Mouse (Mus musculus) MEL-GATA-1-ER (cell line): Measurements from ENCODE around the gene Inha.

Experiments used
- DNase-seq: peaks from one replicate; pipeline ENCODE4 v3.0.0-alpha.2; 2012; ENCODE audit warnings: low read depth; ENCODE audit errors: extremely low read depth

Gene Inha

DNA sequence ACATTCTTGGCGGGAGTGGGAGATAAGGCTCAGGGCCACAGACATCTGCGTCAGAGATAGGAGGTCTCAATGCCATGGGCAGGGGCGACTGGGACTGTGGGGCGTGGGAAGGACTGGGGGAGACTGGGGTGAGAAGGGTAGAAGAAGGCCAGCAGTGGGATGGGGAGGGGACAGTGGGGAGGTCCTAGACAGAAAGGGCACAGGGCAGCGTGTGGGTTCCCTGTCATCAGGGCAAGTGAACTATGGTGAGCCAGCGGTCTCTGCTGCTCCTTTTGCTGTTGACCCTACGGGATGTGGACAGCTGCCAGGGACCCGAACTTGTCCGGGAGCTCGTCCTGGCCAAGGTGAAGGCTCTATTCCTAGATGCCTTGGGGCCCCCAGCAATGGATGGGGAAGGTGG lies at the start of gene Inha:
Gene Inha (plus strand): TSS at position 72 of the 400 bp plus-strand sequence.
- DNase-seq, result no peak

DNA sequence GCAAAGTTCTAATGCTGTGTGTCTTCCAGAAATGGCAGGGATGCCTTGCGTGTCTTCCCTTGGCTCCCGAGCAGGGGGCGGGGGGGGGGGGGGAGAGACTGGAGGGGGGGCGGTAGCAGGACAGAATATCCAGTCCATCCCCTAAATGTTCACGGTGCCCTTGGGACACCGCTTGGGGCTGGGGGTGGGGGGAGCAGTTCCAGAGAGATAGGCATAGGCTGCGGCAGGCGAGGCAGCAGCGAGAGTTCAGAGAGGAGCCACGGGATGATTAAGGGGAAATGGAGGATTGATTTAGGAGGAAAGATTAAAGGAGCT lies 49.2 kb upstream of the Inha start:
- DNase-seq, result no peak

DNA sequence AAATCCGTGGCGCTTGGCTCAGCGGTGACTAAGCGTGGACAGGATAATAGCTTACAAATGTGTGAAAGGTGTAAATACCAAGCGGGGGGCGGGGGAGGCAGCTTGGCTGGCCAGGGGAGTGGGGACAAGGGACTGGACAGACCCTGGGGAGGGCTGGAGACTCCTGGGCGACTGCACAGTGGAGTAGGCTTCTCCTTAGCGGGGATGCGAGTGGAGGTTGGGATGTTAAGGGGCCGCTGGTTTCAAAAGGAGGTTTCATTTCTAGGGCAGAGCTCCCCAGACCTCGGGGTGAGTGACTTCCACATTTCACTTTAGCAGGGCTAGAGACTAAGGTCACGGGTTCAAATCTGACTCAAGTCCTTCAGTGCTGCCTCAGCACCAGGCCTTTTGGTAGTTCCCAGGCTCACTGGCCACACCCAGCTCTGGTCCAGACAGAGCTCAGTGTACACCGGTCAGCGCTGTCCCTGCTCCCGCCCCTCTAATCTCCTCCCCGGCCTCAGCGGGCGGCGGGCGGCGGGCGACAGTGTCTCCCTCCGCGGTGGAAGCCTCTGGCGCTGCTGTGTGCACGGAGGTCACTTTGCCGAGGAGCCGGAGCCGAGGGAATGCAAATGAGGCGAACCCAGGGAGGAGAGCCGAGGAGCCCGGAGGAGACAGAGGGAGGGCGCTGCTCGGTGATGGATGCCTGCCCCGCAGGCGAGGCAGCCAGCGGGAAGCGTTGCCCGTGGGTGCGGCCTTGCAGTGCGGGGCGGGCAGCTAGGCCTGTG lies 48.7 kb upstream of the Inha start:
- DNase-seq, result no peak

DNA sequence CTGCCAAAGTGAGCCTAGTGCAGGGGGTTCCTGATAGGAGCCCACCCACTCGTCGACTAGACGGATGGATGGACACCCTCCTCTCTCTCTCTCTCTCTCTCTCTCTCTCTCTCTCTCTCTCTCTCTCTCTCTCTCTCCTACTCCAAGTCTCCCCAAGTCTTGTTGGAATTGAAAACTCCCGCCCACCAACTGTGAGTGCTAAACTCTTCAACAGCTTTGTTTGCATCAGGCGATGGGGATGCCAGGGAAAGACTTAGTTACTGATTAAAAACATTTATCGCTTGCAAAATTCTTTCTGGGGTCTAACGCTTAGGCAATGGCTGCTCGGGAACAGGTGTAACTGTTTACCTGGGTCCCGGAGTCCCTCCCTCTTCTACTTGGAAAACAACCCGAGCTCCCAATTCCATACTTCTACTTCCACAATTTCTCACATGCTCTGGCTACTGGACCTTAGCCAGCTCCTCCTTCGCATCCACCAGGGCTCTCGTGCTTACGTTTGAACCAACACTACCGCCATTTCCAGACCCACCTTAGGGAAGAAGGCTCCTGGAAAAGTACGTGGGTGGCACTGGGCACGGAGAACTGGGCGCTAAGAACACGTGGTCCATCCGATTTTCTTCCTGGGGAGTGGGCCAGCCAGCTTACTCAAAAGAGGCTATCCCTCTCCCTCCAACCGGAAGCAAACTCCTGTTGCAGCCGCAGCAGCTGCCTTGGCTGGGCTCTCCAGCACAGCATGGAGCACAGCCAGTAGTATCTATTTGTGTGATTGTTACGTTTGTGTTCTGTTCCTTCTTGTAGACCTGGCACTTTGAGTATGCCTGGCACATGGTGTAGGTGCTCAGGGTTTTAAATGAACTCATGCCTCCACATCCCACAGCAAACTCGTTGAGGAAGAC lies 47.8 kb upstream of the Inha start:
- DNase-seq, result no peak

DNA sequence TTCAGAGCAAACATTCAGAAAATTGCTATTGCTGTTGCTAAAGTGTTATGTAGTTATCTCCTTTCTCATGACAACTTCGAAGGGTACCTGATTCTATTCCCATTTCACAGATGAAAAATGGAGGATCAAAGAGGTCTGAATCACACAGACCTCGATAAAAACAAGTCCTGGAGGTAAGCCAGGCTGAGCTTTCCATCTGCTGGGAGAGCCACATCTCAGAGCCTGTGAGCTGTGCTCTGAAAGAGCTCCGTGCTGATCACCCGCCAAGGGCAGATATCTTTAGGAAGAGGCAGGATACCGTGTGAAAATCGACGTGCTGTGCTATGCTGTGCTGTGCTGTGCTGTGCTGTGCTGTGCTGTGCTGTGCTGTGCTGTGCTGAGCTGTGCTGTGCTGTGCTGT lies 46.6 kb upstream of the Inha start:
- no peak for DNase-seq

DNA sequence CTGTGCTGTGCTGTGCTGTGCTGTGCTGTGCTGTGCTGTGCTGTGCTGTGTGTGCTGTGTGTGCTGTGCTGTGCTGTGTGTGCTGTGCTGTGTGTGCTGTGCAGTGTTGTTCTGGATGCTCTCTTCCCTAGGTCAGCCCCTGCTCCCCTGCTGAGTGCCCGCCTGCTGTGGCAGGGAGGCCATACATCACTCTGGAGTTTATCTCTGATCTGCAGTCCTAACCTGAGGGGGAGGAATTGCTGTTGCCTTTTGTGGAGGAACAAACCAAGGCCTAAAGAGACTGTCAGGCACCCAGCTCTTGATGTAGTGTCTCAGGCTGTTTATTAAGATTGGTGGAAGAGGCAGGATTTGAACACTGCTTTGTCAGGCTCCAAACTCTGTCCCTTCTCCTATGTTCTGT lies 44.2 kb upstream of the Inha start:
- DNase-seq, result no peak

DNA sequence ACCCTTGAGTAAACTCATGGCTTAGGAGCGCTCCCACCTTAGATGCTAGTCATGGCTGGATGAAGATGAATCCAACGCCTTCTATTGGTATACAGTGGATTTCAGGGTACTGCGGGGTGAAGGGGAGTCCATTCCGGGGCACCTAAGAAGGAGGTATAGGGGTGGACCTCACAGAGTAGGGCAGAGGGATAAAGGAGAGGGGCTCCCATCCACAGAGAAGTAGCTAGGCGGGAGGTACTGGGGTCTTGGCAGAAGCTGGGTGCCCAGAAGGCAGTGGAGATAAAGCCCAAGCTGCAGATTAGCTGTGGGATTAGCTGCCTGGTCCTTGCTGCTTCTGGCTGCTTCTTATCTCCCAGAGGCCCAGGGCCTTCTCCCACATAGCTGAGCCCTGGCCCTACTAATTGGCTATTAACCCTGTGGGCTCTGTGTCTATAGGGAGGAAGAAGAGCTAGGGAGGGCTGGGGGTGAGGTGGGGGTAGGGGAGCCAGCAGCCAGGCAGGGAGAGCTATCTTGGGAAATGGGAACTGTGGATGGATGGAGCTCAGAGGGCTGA lies 43.1 kb upstream of the Inha start:
- no peak for DNase-seq

DNA sequence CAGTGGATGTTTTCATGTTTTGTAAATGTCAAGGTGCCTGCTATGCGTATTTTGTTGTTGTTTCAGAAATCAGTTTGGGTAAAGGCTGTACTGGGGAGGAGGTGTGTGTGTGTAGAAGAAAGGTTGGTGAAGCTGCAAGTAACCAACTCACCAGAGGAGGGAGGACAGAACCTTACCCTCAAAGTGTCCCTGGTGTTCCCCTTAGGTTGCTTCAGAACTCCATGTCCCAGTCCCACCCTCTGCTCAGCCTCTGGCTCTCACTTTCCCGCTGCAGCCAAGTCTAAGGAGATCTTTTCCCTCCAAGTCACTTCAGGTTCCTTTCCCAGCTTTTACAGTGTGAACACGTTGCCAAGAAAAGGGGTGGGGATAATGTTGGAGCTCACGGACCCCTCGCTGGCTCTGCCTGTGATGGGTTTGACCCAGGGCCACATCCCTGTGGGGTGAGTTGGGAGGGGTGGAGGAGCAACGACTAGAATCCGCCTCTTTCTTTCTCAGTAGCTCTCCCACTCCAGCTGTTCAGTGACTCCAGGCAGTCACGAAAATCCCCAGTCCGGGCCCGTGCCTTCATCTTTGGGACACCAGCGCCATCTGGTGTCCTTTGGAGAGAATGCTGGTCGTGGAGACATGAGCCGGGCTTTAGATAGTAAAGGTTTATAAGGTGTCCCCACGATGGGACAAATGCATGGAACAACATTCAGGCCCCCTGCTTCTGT lies 39.5 kb upstream of the Inha start:
- DNase-seq, result no peak

DNA sequence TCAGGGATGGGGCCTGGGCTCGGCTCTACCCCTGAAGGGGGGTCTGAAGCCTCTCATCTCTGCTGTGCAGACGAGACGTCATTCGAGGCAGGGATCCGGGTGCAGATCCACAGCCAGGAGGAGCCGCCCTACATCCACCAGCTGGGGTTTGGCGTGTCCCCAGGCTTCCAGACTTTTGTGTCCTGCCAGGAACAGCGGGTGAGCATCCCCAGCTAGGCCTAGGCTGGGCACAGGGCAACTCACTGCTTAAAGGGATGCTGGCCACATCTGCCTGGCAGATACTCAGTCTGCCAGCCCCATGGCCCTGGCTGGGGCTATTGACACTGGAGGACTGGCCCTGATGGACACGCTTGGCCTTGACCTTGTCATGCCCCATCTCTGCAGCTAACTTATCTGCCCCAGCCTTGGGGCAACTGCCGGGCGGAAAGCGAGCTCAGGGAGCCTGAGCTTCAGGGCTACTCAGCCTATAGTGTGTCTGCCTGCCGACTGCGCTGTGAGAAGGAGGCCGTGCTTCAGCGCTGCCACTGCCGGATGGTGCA lies 37.5 kb upstream of the Inha start:
- DNase-seq, result no peak

DNA sequence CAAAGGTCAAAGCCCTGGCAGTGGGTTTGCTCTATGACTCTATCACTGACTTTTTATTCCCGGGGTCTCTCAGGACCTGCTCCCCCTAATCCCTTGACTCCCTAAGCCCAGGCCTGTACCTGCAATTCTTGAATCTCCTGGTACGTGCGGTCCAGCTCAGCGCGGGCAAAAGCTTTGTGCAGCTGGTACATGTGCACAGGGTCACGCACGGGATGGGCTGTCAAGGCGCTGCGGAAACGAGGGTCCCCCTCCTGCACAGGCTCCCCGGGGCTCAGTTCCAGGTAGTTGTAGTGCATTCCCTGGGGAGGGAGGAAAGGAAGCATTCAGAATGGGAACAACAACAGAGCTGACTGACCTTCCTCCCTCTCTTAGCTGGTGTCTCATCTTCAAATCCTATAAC lies 30.4 kb upstream of the Inha start:
- no peak for DNase-seq

DNA sequence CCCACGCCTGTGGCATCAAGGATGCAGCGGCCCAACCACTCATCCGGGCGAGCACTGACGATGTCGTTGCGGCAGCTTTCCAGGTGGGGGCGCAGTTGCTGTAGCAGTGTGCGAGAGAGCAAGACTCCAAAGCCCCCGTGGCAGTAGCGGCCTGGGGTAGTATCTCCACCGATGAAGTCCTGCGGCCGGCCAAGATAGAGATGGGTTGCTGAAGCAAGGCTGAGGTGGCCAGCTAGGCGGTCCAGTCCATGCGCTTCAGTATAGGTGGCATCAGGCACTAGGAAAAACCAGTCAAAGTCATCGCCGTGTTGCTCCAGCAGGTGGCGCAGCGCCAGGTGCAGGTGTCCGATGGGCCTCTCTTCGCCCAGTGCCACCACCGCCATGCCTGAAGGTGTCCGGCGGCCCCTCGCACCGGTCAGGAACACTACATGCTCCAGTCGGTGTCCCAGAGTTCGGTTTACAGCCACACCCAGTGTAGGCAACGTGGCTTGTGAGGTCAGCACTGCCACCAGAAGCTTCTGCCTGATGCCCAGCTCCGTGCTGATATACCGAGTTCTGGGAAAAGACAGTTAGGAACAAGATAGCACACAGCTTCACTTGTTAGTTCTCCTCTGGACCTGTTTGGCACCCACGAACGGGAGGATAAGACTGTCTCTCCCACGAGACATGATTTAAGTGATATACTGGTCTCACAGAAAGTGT lies 29.5 kb upstream of the Inha start:
- DNase-seq, result peak; percentile 62

DNA sequence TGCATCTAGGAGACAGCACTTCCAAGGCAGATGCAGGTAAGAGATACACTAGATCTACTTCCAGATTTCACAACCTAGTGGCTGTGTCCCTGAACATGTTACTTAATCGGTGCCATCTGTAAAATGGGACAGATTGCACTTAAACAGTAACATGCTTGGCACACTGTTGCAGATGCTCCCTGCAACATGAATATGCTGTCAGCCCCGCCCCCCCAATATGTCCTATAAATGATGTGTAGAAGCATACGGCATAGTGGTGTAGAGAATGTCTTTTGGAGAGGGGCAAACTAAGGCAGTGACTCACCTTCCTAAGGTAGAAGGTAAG lies 28.9 kb upstream of the Inha start:
- no peak for DNase-seq

DNA sequence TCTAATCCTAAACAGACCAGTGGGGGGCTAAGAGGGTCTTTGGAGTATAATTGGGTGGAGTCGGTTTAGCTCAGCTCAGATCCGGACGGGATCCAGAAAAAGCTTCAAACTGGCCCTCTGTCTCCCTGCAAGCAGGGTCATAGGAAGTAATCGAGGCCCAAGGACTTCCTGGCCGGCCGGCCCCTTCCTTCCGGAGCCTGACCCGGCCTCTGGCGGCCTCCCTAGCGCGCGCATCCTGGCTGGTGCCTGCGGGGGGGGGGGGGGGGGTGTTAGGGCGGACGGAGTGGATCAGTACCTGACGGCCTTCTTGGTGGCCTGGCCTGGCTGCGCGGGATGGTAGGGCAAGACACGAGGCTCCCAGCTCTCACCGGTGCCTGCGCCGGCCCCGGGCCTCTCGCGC lies 28.4 kb upstream of the Inha start:
- no peak for DNase-seq

DNA sequence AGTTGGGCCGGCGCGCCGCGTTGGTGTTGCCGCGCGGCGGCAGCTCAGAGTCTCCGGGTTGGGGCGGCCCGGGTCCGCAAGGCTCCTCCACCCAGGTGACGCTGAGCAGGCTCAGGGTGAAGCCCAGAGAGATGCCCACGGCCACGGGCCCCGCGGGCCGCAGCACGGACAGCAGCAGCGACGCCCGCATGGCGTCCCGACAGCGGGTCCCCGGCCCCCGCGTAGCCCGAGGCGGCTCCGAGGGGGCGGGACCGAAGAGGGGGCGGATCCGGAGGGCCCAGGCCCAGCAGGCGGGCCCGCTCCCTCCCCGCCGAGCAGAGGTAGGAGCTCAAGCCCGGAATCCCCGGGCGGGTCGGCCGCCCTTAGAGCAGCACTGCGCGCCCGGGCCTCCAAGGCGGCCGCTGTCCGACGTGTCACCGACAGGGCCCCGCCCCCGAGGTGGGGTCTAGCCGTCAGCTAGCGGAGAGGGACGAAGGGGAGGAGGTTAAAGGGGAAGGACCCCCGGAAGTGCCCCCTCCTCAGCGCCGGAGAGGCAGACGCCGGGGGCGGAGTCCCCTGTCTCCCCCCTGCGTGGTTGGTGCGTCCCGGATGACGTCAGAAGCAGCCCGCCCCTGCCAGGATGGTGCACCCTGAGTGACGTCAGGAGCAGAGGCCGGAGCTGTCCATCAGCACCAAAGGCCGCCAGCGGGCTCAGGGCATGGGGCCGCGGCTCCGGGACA lies 27.8 kb upstream of the Inha start, which contains the start of the genes Chpf and Tmem198:
Gene Chpf (minus strand): TSS at position 392 of the 719 bp plus-strand sequence.
Gene Tmem198 (plus strand): TSS at position 617 of the 719 bp plus-strand sequence.
- DNase-seq, result peak; percentile 83

DNA sequence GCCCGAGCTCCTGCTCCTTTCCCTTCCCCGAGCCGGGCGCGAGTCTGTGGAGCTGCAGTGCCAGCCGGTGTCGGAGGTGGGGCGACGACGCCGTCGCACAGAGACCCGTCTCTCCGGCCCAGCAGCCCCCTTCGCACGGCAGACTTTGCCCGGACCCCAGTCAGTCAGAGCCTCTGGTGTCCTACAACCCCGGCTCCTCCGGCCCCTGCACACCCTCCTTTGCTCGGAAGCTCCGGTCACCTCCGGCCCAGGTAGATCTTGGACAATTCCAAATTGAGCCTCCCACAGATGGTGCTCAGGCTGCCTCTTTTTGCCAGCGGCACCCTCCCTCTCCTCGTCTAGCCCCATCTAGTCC lies 27.3 kb upstream of the Inha start:
- DNase-seq, result no peak

DNA sequence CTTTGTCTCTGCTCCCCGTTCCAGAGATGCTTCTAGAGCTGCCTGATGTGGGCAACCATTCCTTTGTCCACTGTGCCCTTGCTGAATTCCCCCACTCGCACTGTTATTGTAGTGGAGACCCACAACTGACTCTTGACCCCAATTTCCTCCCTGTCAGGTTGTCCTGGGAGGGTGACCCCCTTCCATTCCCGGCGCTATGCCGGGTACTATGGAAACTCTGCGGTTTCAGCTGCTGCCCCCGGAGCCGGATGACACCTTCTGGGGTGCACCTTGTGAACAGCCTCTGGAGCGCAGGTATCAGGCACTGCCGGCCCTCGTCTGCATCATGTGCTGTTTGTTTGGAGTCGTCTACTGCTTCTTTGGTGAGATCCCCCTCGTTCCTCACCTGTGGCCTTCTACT lies 26.8 kb upstream of the Inha start:
- DNase-seq, result no peak

DNA sequence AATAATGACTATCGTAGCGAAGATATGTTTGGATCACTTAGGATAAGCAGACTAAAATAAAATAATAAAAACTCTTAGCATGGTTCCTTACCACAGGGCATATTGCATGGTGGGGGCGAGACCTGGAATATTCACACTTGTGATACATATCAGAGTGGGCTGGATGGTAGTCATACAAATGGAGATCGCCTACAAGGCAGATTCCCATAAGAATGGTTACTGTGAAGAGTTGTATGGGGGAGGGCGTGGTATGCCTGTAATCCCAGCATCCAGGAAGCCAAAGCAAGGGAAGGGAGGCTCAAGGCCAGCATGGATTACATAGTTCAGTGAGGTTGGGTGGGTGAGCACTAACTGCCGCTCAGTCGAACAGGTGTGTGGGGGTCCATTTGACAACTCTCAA lies 26.1 kb upstream of the Inha start:
- DNase-seq, result no peak

DNA sequence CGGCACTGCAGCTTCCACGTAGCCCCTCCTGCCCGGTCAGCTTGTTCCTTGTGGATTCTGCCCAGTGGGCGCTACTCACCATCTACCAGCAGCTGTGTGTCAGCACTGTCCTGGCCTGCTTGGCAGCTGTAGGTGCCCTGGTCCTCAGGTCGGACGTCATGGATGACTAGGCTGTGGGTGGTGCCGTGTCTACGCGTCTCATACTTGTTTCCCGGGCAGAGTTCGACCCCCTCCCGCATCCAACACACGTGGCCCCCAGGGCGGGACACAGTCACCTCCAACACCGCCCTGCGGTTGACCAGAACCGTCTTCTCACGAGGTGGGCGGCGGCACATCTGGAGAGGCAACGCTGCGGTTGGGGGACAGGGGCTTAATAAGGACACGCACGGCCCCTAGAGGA lies 20.3 kb upstream of the Inha start:
- DNase-seq, result no peak

DNA sequence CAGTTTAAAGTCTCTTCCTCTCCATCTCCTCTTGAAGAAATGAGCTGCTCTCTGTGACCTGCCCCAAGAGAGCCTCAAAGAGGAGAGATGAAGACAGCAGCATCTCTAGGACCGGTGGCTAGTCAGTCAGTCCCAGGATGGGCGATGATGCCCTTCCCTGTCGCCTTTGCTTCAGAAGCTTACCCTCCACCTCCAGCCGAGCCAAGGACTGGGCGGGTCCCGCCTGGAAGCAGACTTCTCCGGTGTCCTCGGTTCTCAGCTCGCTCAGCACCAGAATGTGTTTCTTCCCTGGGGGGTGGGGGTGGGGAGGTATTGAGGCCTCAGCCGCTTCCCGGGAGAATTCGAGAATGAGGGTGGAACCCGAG lies 19.9 kb upstream of the Inha start:
- DNase-seq, result no peak

DNA sequence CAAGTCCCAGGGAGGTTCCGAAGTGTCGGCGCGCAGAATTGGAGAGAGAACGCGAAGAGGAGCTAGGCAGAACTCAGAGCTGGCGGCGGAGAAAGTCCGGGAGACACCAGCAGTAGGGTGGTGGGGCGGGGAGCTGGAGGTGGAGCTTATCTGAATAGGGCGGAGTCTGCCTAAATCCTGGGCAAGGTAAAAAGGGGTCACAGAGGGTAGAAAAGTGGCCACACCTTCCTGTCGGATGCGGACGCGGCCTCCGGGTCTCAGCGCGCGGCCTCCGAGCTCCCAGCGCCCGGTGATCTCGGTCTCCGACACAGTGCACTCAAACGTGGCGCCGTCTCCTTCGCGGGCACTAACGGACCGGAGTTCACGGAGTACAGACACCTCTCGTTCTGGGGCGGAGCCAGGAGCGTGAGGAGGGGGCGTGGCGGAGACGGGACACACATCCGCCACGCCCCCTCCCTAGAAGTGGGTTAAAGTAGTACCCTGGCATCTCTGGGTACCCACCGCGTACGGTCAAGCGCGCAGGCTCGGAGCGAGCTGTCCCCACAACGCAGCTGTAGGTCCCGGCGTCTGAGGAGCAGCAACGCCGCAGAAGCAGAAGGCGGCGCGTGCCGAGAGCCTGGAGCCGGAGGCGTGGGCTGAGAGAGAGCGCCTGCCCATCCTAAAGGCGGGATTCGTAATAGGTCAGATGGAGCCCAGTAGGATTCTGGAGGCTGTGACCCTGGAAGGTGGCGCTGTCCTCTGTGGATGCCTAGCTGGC lies 19.3 kb upstream of the Inha start:
- peak; percentile 62 for DNase-seq
